Mouse (Mus musculus) gastrocnemius, adult 18-20 months (tissue): ENCODE measurements around the gene Il10rb. TPM values are rescaled to one million over a fixed set of nuclear protein-coding genes. Genes with fewer than 3 reads are reported as not detected.
A peak's percentile ranks its signal among the peaks of the same experiment; 100 is the strongest.

Experiments used
- DNase-seq: peaks from one replicate; pipeline ENCODE4 v3.0.0; 2021; ENCODE audit warnings: low spot score
- total RNA-seq, 2 experiments: library from RNA; stranded (reverse); gene quantifications; 2 replicates each; pipeline ENCODE4 v1.2.3; 2021

Il10rb gene
- total RNA-seq, 2 experiments from 2014 or later, result 4.2 to 6.6 TPM

- no peak for DNase-seq
Measured at GRCm38 (mm10) chr16:91448895-91449294, 42.9 kb downstream of the Il10rb start.

DNA sequence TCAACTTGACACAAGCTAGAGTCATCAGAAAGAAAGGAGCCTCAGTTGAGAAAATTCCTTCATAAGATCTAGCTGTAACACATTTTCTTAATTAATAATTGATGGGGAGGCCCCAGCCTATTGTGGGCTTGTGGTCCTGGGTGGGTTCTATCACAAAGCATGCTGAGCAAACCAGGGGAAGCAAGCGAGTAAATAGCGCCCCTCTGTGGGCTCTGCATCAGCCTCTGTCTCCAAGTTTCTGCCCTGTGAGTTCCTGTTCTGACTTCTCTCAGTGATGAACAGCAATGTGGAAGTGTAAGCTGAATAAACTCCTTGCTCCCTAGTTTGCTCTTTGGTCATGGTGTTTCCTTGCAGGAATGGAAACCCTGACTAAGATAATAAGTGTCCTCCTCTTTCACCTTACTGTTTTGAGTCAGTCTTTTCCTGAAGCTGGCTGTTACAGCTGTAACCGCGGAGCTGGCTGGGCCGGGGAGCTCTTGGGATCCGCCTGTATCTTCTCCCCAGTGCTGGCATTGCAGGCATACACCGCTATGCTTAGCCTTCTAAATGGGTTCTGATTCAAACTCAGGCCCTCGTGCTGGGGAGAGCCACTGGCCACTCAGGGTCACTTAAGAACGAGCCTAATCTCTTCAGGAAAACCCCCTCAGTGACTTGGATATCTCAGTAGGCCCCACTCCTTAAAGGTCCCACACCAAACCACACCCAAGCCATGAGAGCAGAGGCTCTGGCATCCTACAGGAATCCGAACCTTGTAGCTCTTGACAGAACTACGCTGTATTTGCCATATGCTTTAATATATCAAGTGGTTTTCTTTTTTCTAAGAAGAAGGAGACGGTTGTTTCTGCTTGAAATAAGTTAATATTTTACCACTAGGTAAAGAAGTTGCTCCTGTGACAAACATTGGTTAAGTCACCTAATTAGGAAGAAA lies 44.4 kb downstream of the Il10rb start:
- DNase-seq, result no peak

GRCm38 (mm10) chr16:91451949-91452348 lies 46.0 kb downstream of the Il10rb start:
- no peak for DNase-seq

- DNase-seq, result peak; percentile 40
Measured at GRCm38 (mm10) chr16:91452363-91452896, 46.5 kb downstream of the Il10rb start.

DNA sequence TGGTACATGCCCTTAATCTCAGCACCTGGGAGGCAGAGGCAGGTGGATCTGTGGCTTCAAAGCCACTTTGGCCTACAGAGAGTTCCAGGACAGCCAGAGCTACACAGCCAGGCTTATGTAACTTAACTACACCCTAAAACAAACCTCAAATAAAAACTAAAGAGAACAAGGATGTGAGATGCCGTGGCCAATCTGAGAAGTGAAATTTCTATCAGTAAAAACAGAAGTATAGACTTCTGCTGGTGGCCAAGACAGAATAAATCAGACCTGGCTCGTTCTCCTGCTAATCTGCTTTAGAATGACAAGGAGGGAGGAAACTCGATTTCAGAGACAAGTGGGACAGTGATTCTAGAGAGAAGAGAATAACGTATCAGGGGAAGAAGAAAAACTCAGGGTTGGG lies 49.9 kb downstream of the Il10rb start:
- DNase-seq, result no peak

- DNase-seq, result no peak
Measured at GRCm38 (mm10) chr16:91458301-91458746, 52.4 kb downstream of the Il10rb start.

DNA sequence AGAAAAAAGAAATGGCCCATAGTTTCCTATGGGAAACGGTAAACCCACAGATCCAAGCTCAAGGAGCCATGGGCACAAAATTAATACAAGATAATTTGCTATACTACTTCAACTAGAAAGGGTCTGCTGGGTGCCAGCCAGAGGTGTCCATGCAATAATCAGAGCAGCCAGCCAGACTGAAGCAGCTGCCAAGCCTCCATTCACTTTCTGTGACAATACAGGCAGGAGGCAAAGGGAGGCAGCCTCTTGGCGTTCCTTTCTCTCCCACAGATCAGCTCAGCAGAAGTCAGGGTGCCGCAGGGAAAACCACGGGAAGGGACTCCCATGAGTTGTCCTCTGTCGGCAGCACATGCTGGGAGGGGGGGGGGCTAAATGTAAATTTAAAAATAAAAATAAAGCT lies 53.0 kb downstream of the Il10rb start:
- no peak for DNase-seq

DNA sequence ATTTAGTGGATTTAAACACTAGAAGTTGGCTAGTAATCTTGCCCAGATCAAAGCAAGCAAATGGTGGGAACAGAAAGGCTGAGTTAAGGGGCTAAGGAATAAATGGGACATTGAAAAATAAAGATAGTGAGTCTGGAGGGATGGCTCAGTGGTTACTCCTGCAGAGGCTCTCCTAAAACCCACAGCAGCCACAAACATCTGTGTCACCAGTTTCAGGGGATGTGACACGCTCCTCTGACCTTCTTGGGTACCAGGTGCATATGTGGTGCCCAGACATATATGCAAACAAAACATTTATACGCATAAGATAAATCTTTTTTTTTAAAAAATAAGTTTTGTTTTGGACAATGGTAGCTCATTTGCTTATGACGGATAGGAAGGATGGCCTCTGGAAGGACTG lies 53.4 kb downstream of the Il10rb start:
- no peak for DNase-seq

- DNase-seq, result no peak
Measured at GRCm38 (mm10) chr16:91459841-91460370, 53.9 kb downstream of the Il10rb start.

DNA sequence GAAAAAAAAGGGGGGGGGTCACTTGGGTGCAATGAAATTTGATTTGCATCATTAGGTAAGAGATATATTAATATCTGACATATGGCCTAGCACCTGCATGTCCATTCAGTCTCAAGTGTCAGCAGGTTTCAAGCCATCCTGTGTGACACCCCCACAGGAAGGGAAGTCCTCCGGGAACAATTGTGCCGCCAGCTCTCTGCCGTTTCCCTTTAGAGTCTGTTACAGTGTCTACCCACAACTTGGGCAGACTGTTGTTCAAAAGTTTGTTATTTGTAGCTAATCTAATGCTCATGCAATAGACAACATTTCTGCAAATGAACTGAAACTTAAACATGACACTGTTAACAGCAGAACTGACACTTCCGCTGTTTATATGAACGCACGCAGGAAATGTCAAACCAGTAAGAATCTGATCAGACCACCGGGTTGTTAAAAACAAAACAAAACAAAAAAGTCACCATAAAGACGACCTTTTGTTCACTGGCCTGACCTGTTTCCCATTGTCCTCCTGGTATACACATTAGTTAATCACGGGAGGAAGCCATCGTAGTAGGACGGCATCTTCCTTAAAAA lies 55.2 kb downstream of the Il10rb start:
- no peak for DNase-seq

DNA sequence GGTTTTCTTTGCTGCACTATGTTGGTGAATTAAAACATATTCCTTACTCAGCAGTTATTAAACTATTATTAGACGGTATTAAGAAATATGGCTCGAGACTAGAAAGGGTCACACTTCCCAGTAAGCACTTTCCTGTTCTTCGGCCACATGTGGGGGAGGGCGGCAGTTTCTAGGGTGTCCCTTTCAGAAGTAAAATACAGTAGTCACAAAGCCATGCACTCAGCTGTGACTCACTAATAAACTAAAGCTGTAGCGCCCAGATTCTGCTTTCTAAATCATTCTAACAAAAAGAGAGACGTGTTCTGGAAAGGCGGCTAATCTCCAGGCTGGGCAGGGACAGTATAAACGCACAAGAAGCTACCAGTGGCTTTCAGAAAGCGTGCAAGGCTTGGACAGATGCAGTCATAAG lies 55.8 kb downstream of the Il10rb start:
- no peak for DNase-seq

DNA sequence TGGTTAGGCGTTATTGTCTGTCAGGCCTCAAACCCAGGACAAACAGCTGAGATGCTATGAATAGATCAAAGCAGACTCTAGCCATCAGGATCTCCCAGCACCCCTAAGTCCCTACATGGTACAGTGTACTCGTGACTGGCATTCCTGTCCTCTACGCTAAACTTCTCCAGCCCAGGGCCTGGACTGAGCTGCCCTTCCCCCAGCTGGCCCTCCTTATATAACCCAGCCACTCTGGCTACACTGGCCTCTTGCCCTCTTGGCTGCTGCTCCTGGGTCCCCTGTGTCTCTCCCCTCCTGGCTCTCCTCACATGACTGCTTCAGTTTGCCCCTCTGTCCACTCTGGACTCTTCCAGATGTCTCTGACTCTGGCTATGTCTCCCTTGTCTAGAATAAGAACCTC lies 56.7 kb downstream of the Il10rb start:
- DNase-seq, result no peak

DNA sequence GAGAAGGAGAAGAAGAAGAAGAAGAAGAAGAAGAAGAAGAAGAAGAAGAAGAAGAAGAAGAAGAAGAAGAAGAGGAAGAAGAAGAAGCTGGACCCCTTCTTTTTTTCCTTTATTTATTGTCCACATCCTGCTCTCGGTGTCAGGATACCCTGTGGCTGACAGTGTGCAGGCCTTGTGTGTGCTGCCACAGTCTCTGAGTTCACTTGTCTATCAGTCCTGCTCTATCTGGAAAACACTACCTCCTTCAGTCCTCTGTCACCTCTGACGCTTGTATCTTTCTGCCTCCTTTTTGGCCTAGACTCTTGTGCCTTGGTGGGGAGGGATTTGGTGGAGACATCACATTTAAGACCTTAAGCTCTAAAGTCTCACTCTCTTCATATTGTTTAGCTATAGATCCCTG lies 57.4 kb downstream of the Il10rb start:
- no peak for DNase-seq

DNA sequence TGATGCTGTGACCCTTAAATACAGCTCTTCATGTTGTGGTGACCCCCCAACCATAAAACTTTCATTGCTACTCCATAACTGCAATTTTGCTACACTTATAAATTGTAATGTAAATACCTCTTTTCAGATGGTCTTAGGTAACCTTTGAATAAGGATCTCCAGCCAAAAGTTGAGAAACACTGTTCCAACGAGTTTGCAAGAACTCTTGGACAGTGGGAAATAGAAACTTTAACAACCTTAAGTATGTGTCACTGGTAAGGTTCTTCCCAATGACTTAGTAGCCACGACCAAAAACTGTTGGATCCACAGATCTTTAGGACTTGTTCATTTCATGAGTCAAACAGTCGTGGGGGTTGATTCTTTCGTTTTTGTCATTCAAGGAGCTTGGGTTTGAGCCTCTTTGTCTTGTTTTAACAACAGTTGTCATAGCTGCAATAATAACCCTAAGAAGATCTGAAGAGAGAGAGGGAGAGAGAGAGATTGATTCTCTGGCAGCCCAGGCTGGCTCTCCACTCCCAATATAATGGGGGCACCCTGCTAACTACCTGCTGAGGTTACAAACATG lies 58.0 kb downstream of the Il10rb start:
- no peak for DNase-seq

DNA sequence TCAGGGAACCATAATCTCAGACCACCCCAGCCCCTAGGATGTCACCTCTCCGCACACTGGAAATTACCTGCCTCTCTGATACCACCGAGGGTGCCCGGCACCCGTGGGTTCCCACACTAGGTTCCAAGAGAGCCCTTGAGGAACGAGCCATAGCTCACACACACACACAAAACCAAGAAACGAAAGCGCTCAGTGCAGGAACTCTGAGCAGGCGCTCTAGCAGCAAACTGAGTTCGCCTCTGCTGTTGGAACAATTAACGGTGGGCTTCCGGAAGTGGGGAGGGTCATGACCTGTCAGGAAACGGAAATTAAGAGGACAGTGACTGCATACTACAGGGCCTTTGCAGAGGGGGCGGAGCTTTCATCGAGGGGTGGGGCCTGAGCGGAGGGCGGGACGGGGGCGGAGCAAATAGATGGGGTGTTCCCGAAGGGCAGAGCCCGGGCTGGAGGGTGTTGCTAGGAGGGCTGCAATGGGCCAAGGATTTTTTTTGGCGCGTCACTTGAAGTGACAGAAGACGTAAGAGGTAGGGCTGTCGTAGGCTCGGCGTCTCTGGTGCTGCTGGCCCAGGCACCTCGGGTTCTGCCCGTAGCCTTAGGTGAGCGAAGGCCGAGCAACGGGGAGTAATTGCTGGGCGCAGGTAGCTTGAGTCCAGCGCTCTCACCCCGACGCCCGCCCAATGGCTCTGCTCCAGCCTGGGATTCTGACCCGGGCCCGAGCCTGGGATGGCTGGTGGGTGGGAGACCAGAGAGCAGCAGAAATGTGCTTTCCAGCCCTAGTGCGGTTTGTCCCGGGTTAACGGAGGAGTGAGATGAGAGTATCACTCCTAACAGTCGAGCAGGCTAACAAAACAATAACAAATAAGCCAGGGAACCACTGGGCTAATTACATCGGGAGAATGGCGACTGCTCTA lies 58.9 kb downstream of the Il10rb start:
- DNase-seq, result peak; percentile 88

GRCm38 (mm10) chr16:91465505-91466240 lies 59.7 kb downstream of the Il10rb start:
- DNase-seq, result no peak

- no peak for DNase-seq
Measured at GRCm38 (mm10) chr16:91466566-91466965, 60.6 kb downstream of the Il10rb start.

DNA sequence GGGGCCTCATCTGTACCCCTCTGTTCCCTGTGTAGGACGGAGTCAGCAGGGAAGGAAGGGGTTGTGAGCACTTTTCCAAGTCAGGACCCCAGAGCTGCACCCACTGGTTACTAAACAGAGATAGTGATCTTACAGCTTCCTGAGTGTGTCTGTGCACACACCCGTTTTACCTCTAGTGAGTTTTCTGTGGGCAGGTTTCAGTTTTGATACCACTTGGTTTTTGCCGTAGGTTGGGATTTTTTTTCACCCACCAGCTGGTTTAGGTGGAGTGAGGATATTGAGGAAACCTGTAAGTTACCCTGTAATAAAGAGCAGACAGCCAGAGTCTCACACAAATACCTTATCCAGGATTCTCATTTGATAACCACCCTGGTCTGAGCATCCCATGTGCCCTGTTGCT lies 64.5 kb downstream of the Il10rb start:
- no peak for DNase-seq

DNA sequence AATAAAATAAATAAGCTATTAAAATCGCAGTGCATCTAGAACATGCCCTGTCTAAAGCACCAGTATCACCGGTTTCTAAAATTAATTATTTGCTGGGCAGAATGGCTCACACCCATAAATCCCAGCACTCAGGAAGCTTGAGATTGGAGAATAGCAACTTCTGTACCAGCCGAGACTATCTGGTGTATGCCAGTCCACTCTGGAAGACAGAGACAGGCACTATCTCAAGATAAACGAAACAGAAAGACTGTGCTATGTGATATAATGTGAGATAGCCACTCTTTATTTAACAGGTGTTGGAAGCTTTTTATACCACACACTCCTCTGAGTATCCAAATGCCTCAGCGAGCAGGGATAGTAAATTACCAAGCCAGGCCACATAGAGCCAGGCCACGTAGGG lies 65.5 kb downstream of the Il10rb start:
- no peak for DNase-seq
